Mouse (Mus musculus) MEL (cell line): ENCODE measurements around the gene Bloc1s4. TPM values are rescaled to one million over a fixed set of nuclear protein-coding genes. Genes with fewer than 3 reads are reported as not detected.

ENCODE experiments used
- DNase-seq: peaks from one replicate; pipeline ENCODE4 v3.0.0; 2011; ENCODE audit warnings: low read depth, low spot score
- H3K27ac ChIP-seq: 2 replicates; pipeline ENCODE4 v1.5.1; 2012; ENCODE audit warnings: low read depth, mild to moderate bottlenecking, control low read depth, low read length, moderate library complexity; ENCODE audit not compliant: control insufficient read depth
- H3K27me3 ChIP-seq, 2 experiments: fragments of 150-350 bp in 1 of 2; sonication (generic) in 1 of 2; 2 replicates each; pipeline ENCODE4 v1.6.1; 2012; ENCODE audit warnings: low read length in 2 of 2, mild to moderate bottlenecking in 2 of 2, improper control_type of control experiment in 1 of 2, moderate library complexity in 1 of 2; ENCODE audit not compliant: insufficient read depth in 2 of 2, control insufficient read depth in 1 of 2
- H3K36me3 ChIP-seq, 2 experiments: 2 replicates each; pipeline ENCODE4 v1.6.1; 2012 to 2014; ENCODE audit warnings: low read length in 2 of 2, improper control_type of control experiment in 1 of 2, inconsistent platforms in 1 of 2, mild to moderate bottlenecking in 1 of 2; ENCODE audit not compliant: insufficient read depth in 2 of 2, control insufficient read depth in 1 of 2
- H3K4me1 ChIP-seq, 2 experiments: fragments of 150-350 bp in 1 of 2; sonication (generic) in 1 of 2; 2 replicates each; pipeline ENCODE4 v1.6.1; 2012; ENCODE audit warnings: low read length in 2 of 2, improper control_type of control experiment in 1 of 2, mild to moderate bottlenecking in 1 of 2; ENCODE audit not compliant: insufficient read depth in 2 of 2, control insufficient read depth in 1 of 2
- H3K4me3 ChIP-seq, 2 experiments: fragments of 150-350 bp in 1 of 2; sonication (generic) in 1 of 2; 2 replicates each; pipeline ENCODE4 v1.5.1; 2012; ENCODE audit warnings: low read depth in 2 of 2, low read length in 2 of 2, mild to moderate bottlenecking in 2 of 2, moderate library complexity in 2 of 2, control low read depth in 1 of 2, improper control_type of control experiment in 1 of 2; ENCODE audit not compliant: control insufficient read depth in 1 of 2, insufficient read depth in 1 of 2
- H3K79me2 ChIP-seq: 2 replicates; pipeline ENCODE4 v1.6.1; 2012; ENCODE audit warnings: mild to moderate bottlenecking, low read length, moderate library complexity; ENCODE audit not compliant: control insufficient read depth, poor library complexity, insufficient read depth
- H3K9ac ChIP-seq: 2 replicates; pipeline ENCODE4 v1.6.1; 2012; ENCODE audit warnings: low read depth, mild to moderate bottlenecking, control low read depth, low read length, moderate library complexity; ENCODE audit not compliant: control insufficient read depth, poor library complexity, severe bottlenecking
- H3K9me3 ChIP-seq: fragments of 150-350 bp; sonication (generic); replicated peaks from 2 replicates; pipeline ENCODE4 v1.6.1; 2012; ENCODE audit warnings: mild to moderate bottlenecking, low read length, improper control_type of control experiment, moderate library complexity; ENCODE audit not compliant: insufficient read depth
- BHLHE40 ChIP-seq: IDR thresholded peaks from 2 replicates; pipeline ENCODE4 v1.6.1; 2012; ENCODE audit warnings: low read depth, mild to moderate bottlenecking, inconsistent platforms, low read length, improper control_type of control experiment, borderline replicate concordance
- CHD1 ChIP-seq: IDR thresholded peaks from 2 replicates; pipeline ENCODE4 v1.6.1; 2012; ENCODE audit warnings: low read depth, mild to moderate bottlenecking, inconsistent platforms, low read length, improper control_type of control experiment
- CHD2 ChIP-seq: IDR thresholded peaks from 2 replicates; pipeline ENCODE4 v1.6.1; 2011; ENCODE audit warnings: low read length, improper control_type of control experiment
- EP300 ChIP-seq, 2 experiments: IDR thresholded peaks; 2 replicates each; pipeline ENCODE4 v1.6.1; 2011; ENCODE audit warnings: improper control_type of control experiment in 2 of 2, low read length in 2 of 2, low read depth in 1 of 2, mild to moderate bottlenecking in 1 of 2
- HCFC1 ChIP-seq: IDR thresholded peaks from 2 replicates; pipeline ENCODE4 v1.6.1; 2012; ENCODE audit warnings: low read depth, mild to moderate bottlenecking, inconsistent platforms, low read length, improper control_type of control experiment, moderate library complexity
- KAT2A ChIP-seq: conservative IDR thresholded peaks from 2 replicates; pipeline ENCODE4 v1.6.1; 2012; ENCODE audit warnings: low read depth, low read length, improper control_type of control experiment, inconsistent platforms
- MAFK ChIP-seq: IDR thresholded peaks from 2 replicates; pipeline ENCODE4 v1.6.1; 2011; ENCODE audit warnings: low read depth, mild to moderate bottlenecking, low read length, improper control_type of control experiment, borderline replicate concordance
- MAX ChIP-seq: IDR thresholded peaks from 2 replicates; pipeline ENCODE4 v1.6.1; 2011; ENCODE audit warnings: low read length, improper control_type of control experiment
- MXI1 ChIP-seq: IDR thresholded peaks from 2 replicates; pipeline ENCODE4 v1.6.1; 2011; ENCODE audit warnings: mild to moderate bottlenecking, low read depth, low read length, improper control_type of control experiment
- NELFE ChIP-seq: IDR thresholded peaks from 2 replicates; pipeline ENCODE4 v1.6.1; 2011; ENCODE audit warnings: low read depth, low read length, improper control_type of control experiment
- POLR2A ChIP-seq, 2 experiments: IDR thresholded peaks; 2 replicates each; pipeline ENCODE4 v1.6.1; 2011 to 2012; ENCODE audit warnings: low read length in 2 of 2, mild to moderate bottlenecking in 2 of 2, control low read depth in 1 of 2, improper control_type of control experiment in 1 of 2, low read depth in 1 of 2, moderate library complexity in 1 of 2; ENCODE audit not compliant: control insufficient read depth in 1 of 2, insufficient read depth in 1 of 2, poor library complexity in 1 of 2
- POLR2AphosphoS2 ChIP-seq: IDR thresholded peaks from 2 replicates; pipeline ENCODE4 v1.6.1; 2011; ENCODE audit warnings: low read length, improper control_type of control experiment
- POLR2AphosphoS5 ChIP-seq: IDR thresholded peaks from 2 replicates; pipeline ENCODE4 v1.6.1; 2012; ENCODE audit warnings: low read depth, borderline replicate concordance, mild to moderate bottlenecking, inconsistent platforms, low read length, moderate library complexity, mixed read lengths
- RAD21 ChIP-seq: IDR thresholded peaks from 2 replicates; pipeline ENCODE4 v1.6.1; 2011; ENCODE audit warnings: mild to moderate bottlenecking, low read depth, low read length, improper control_type of control experiment
- SIN3A ChIP-seq: IDR thresholded peaks from 2 replicates; pipeline ENCODE4 v1.6.1; 2012; ENCODE audit warnings: low read length, improper control_type of control experiment, inconsistent platforms
- TBP ChIP-seq: IDR thresholded peaks from 2 replicates; pipeline ENCODE4 v1.8.0; 2011; ENCODE audit warnings: low read depth, low read length, improper control_type of control experiment
- USF2 ChIP-seq, 2 experiments: IDR thresholded peaks; 2 replicates each; pipeline ENCODE4 v1.6.1; 2011 to 2012; ENCODE audit warnings: improper control_type of control experiment in 2 of 2, low read length in 2 of 2, borderline replicate concordance in 1 of 2, inconsistent platforms in 1 of 2, low read depth in 1 of 2, mild to moderate bottlenecking in 1 of 2; ENCODE audit not compliant: insufficient read depth in 1 of 2
- ZMIZ1 ChIP-seq: IDR thresholded peaks from 2 replicates; pipeline ENCODE4 v1.6.1; 2012; ENCODE audit warnings: low read depth, mild to moderate bottlenecking, inconsistent platforms, low read length, improper control_type of control experiment, moderate library complexity
- polyA plus RNA-seq, 2 experiments: library from polyadenylated mRNA; stranded (reverse) in 1 of 2; unstranded in 1 of 2; fragments of >175 nt in 1 of 2; fragments of >200 nt in 1 of 2; gene quantifications; 2 replicates each; pipeline versions ENCODE4 v1.2.1 to v1.2.4; 2012; ENCODE audit warnings: low replicate concordance in 2 of 2, low read depth in 1 of 2; ENCODE audit not compliant: insufficient read length in 2 of 2, insufficient read depth in 1 of 2, missing spikeins in 1 of 2
- total RNA-seq: library from RNA; depleted of rRNA; stranded (reverse); fragments of 300-350 nt; gene quantifications from 2 replicates; pipeline ENCODE4 v1.2.3, GENCODE M21; 2012

Gene Bloc1s4
- total and polyA plus RNA-seq, 3 experiments, result 29.8 to 32.9 TPM; not detected in 1

DNA sequence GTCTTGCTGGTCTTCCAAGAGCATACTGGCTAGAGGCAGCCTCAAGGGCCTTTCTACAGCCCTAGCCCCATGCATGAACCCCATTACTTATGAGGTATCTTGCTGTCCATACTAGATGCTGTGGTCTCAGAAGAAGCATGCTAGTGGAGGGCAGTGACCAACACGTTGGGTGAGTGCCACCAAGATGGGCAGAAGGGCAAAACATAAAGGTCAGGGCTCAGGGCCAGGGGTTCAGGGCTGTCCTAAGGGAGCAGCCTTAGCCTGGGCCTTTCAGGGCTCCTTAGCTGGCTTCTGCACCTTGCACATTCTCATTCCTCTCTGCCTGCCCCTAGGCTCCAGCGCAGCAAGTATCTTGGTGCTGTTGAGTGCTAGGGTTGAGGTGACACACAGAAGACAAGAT is 18.5 kb downstream of the Bloc1s4 start:
- no peak for DNase-seq
- Histone ChIP-seq H3K79me2 (no peaks in the 10 kb centered on the region), H3K27me3 (no peaks in the 10 kb centered on the region), H3K36me3 (peaks cover 0 to 7% of the 10 kb centered on the region in 2 experiments; a peak in 2 of 4 replicates), H3K4me3 (no peak overlapping the region), H3K9me3 (no peaks in the 10 kb centered on the region), H3K9ac (no peak overlapping the region), H3K27ac (no peak overlapping the region), H3K4me1 (peaks cover 0 to 17% of the 10 kb centered on the region in 2 experiments; a peak in 3 of 4 replicates)
- no peak for TF ChIP-seq POLR2AphosphoS2
- no peak for TF ChIP-seq KAT2A
- no peak for TF ChIP-seq MAX
- no peak for TF ChIP-seq EP300 (IDR thresholded peaks at IDR 0.05; ENCODE audit: low read depth in 1 of 2, low read length in 2 of 2)
- TF ChIP-seq POLR2AphosphoS5, result no peak
- TF ChIP-seq MXI1, result no peak
- TF ChIP-seq TBP, result no peak
- TF ChIP-seq BHLHE40, result no peak
- TF ChIP-seq CHD2, result no peak
- no peak for TF ChIP-seq ZMIZ1

GRCm38 (mm10) chr5:36729086-36729473 is 19.4 kb downstream of the Bloc1s4 start:
- Histone ChIP-seq H3K9me3 (no peaks in the 10 kb centered on the region), H3K36me3 (peaks cover 0 to 7% of the 10 kb centered on the region in 2 experiments; a peak in 2 of 4 replicates), H3K9ac (no peak overlapping the region), H3K27me3 (no peaks in the 10 kb centered on the region), H3K27ac (no peak overlapping the region), H3K4me1 (peaks cover 0 to 16% of the 10 kb centered on the region in 2 experiments; a peak in 3 of 4 replicates), H3K4me3 (no peak overlapping the region), H3K79me2 (no peaks in the 10 kb centered on the region)
- TF ChIP-seq MAFK, result no peak
- no peak for TF ChIP-seq NELFE
- TF ChIP-seq RAD21, result no peak
- no peak for TF ChIP-seq ZMIZ1
- TF ChIP-seq POLR2AphosphoS2, result no peak
- no peak for DNase-seq

DNA sequence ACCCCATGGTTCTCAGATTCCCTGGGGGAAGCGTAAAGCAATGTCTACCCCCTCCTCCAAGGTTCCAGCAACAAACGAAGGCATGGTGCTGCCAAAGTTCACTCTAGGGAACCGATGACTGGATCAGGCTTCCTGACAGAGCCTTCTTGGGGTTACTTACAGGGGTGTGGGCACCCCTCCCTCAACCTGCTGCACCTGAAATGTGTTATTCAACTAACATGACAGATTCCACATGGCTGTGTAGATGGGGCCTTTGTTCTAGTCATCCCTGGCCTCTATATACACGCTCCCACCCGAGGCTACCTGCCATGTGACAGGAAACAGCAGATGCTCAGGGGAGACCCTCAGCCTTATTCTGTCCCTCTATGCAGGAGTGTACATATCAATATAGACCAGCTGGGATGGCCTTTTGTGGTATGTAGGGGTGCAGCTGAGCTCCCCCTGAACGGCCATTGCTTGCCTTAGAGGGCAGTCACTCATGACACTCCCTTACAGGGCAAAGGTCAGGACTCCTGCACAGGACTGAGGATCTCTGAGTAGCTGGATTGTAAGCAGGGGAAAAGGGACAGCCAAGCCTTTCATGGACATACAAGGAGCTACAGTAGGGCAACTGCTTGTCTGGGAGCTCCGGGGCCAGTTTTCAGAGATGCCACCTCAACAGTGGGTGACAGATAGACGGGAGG is 19.9 kb downstream of the Bloc1s4 start:
- H3K79me2 ChIP-seq, result no peaks in the 10 kb centered on the region
- no peaks in the 10 kb centered on the region for H3K27me3 ChIP-seq
- DNase-seq, result no peak
- no peaks in the 10 kb centered on the region for H3K9me3 ChIP-seq
- peaks cover 0 to 20% of the 10 kb centered on the region in 2 experiments for H3K4me1 ChIP-seq
- no peak overlapping the region for H3K4me3 ChIP-seq
- H3K36me3 ChIP-seq, result peaks cover 0 to 8% of the 10 kb centered on the region in 2 experiments; a peak in 2 of 4 replicates
- H3K9ac ChIP-seq, result no peak overlapping the region
- TF ChIP-seq SIN3A, result no peak
- no peak for TF ChIP-seq MXI1
- TF ChIP-seq USF2 (IDR thresholded peaks at IDR 0.05; ENCODE audit: borderline replicate concordance in 1 of 2, insufficient read depth in 1 of 2, low read depth in 1 of 2, low read length in 2 of 2), result no peak
- TF ChIP-seq HCFC1, result no peak
- TF ChIP-seq CHD1, result no peak
- TF ChIP-seq CHD2, result no peak
- no peak for TF ChIP-seq POLR2A (IDR thresholded peaks at IDR 0.05; ENCODE audit: control insufficient read depth in 1 of 2, insufficient read depth in 1 of 2, low read depth in 1 of 2, low read length in 2 of 2, poor library complexity in 1 of 2)
- TF ChIP-seq MAX, result no peak
- no peak for TF ChIP-seq POLR2AphosphoS5
- TF ChIP-seq POLR2AphosphoS2, result no peak
- no peak for TF ChIP-seq BHLHE40
- TF ChIP-seq RAD21, result no peak
- H3K27ac ChIP-seq, result no peak overlapping the region
